Mouse (Mus musculus) liver, embryonic 15.5 days (tissue): ENCODE results near the gene Ryk. TPM values are rescaled to one million over a fixed set of nuclear protein-coding genes. Genes with fewer than 3 reads are reported as not detected.

Experiments
- ATAC-seq: fragments of 200-750 bp; cut with Nextera tagmentation; 2 replicates; pipeline ENCODE4 v1.8.0; 2017; ENCODE audit warnings: moderate number of reproducible peaks, mild to moderate bottlenecking, moderate library complexity; ENCODE audit not compliant: insufficient read depth
- H3K27ac ChIP-seq: fragments of 300-500 bp; sonication (generic); replicated peaks from 2 replicates; pipeline ENCODE4 v1.5.1; 2015; ENCODE audit warnings: mild to moderate bottlenecking, inconsistent platforms
- H3K27me3 ChIP-seq: fragments of 300-500 bp; sonication (generic); 2 replicates; pipeline ENCODE4 v1.6.1; 2015; ENCODE audit warnings: mild to moderate bottlenecking, inconsistent platforms
- H3K36me3 ChIP-seq: fragments of 300-500 bp; sonication (generic); replicated peaks from 2 replicates; pipeline ENCODE4 v1.6.1; 2015; ENCODE audit warnings: moderate library complexity, mild to moderate bottlenecking, inconsistent platforms
- H3K4me1 ChIP-seq: fragments of 300-500 bp; sonication (generic); replicated peaks from 2 replicates; pipeline ENCODE4 v1.6.1; 2015; ENCODE audit warnings: inconsistent platforms
- H3K4me2 ChIP-seq: fragments of 300-500 bp; sonication (generic); 2 replicates; pipeline ENCODE4 v1.6.1; 2015; ENCODE audit warnings: moderate library complexity, mild to moderate bottlenecking, inconsistent platforms
- H3K4me3 ChIP-seq: fragments of 300-500 bp; sonication (generic); replicated peaks from 2 replicates; pipeline ENCODE4 v1.5.1; 2015; ENCODE audit warnings: mild to moderate bottlenecking, inconsistent platforms
- H3K9ac ChIP-seq: fragments of 300-500 bp; sonication (generic); 2 replicates; pipeline ENCODE4 v1.6.1; 2015; ENCODE audit warnings: moderate library complexity, mild to moderate bottlenecking, inconsistent platforms
- H3K9me3 ChIP-seq: fragments of 300-500 bp; sonication (generic); replicated peaks from 2 replicates; pipeline ENCODE4 v1.6.1; 2016; ENCODE audit warnings: inconsistent platforms
- WGBS: fragments of 180-500 bp; shearing (Covaris S2); methylation state at CpG from one replicate; pipeline ENCODE4 v1.1.7; 2015; ENCODE audit warnings: mixed read lengths; ENCODE audit not compliant: insufficient replicate concordance; 5-methylcytosine and 5-hydroxymethylcytosine counted together
- polyA plus RNA-seq: library from polyadenylated mRNA; unstranded; fragments of >200 nt; fragmentation: Nextera tagmentation; extraction: Ambion mirVana; gene quantifications from 2 replicates; pipeline ENCODE4 v1.2.1, GENCODE M21; 2015

Gene Ryk
- polyA plus RNA-seq, 1 experiment from 2014 or later = 3.8 TPM

GRCm38 (mm10) chr9:102834414-102834741 lies 339 bp upstream of the Ryk start:
- H3K4me3 ChIP-seq = peak overlapping the region; percentile 77
- peak; percentile 17; the same call in 1 of the 2 replicates for ATAC-seq
- H3K4me2 ChIP-seq = peak overlapping the region; percentile 81
- no peaks in the 10 kb centered on the region for H3K9me3 ChIP-seq
- WGBS = 14% methylated on average over 10 of the region's 10 CpGs
- H3K36me3 ChIP-seq = no peaks in the 10 kb centered on the region
- peak overlapping the region; percentile 70 for H3K9ac ChIP-seq
- peaks cover 17% of the 10 kb centered on the region for H3K27me3 ChIP-seq
- no peak overlapping the region for H3K27ac ChIP-seq
- peaks cover 26% of the 10 kb centered on the region for H3K4me1 ChIP-seq

- Histone ChIP-seq H3K4me1 (peaks cover 43% of the 10 kb centered on the region), H3K9me3 (no peaks in the 10 kb centered on the region), H3K36me3 (no peaks in the 10 kb centered on the region), H3K27me3 (peaks cover 17% of the 10 kb centered on the region), H3K4me2 (peak overlapping the region; percentile 81), H3K4me3 (peak overlapping the region; percentile 77), H3K9ac (no peak overlapping the region), H3K27ac (no peak overlapping the region)
- ATAC-seq = no peak
- WGBS = 46% methylated on average over 9 of the region's 9 CpGs
These were observed 1.6 kb downstream of the Ryk start for GRCm38 (mm10) chr9:102836279-102836678.

- Histone ChIP-seq H3K9ac (no peak overlapping the region), H3K4me3 (no peak overlapping the region), H3K9me3 (no peaks in the 10 kb centered on the region), H3K27ac (no peak overlapping the region), H3K4me1 (peaks cover 61% of the 10 kb centered on the region), H3K27me3 (no peaks in the 10 kb centered on the region), H3K4me2 (peak overlapping the region; percentile 6; the same call in 1 of the 2 replicates), H3K36me3 (no peaks in the 10 kb centered on the region)
- WGBS = 18% methylated on average over 16 of the region's 16 CpGs
- ATAC-seq = peak; percentile 22; the same call in 1 of the 2 replicates
These were observed 6.4 kb downstream of the Ryk start for GRCm38 (mm10) chr9:102840792-102841778.

GRCm38 (mm10) chr9:102841832-102842231 lies 7.1 kb downstream of the Ryk start:
- ATAC-seq = no peak
- Histone ChIP-seq H3K27ac (no peak overlapping the region), H3K4me3 (no peak overlapping the region), H3K4me2 (no peak overlapping the region), H3K9me3 (no peaks in the 10 kb centered on the region), H3K27me3 (no peaks in the 10 kb centered on the region), H3K4me1 (peaks cover 62% of the 10 kb centered on the region), H3K9ac (no peak overlapping the region), H3K36me3 (no peaks in the 10 kb centered on the region)
- 32% methylated on average over 1 of the region's 1 CpGs for WGBS

- H3K4me1 ChIP-seq = peaks cover 58% of the 10 kb centered on the region
- no peak overlapping the region for H3K27ac ChIP-seq
- no peak overlapping the region for H3K4me3 ChIP-seq
- ATAC-seq = no peak
- no peaks in the 10 kb centered on the region for H3K9me3 ChIP-seq
- H3K27me3 ChIP-seq = no peaks in the 10 kb centered on the region
- no peak overlapping the region for H3K4me2 ChIP-seq
- no peak overlapping the region for H3K9ac ChIP-seq
- WGBS = 61% methylated on average over 8 of the region's 8 CpGs
- no peaks in the 10 kb centered on the region for H3K36me3 ChIP-seq
These were observed 7.8 kb downstream of the Ryk start for GRCm38 (mm10) chr9:102842498-102842897.

- WGBS = 54% methylated on average over 4 of the region's 4 CpGs
- no peaks in the 10 kb centered on the region for H3K9me3 ChIP-seq
- ATAC-seq = no peak
- no peak overlapping the region for H3K4me3 ChIP-seq
- H3K9ac ChIP-seq = no peak overlapping the region
- no peaks in the 10 kb centered on the region for H3K27me3 ChIP-seq
- no peaks in the 10 kb centered on the region for H3K36me3 ChIP-seq
- H3K27ac ChIP-seq = no peak overlapping the region
- H3K4me1 ChIP-seq = peaks cover 60% of the 10 kb centered on the region
- H3K4me2 ChIP-seq = no peak overlapping the region
These were observed 8.9 kb downstream of the Ryk start for GRCm38 (mm10) chr9:102843577-102843976.

GRCm38 (mm10) chr9:102845851-102846250 lies 11.1 kb downstream of the Ryk start:
- Histone ChIP-seq H3K27ac (no peak overlapping the region), H3K4me3 (no peak overlapping the region), H3K36me3 (no peaks in the 10 kb centered on the region), H3K27me3 (no peaks in the 10 kb centered on the region), H3K4me1 (peaks cover 48% of the 10 kb centered on the region), H3K9ac (no peak overlapping the region), H3K4me2 (no peak overlapping the region), H3K9me3 (no peaks in the 10 kb centered on the region)
- ATAC-seq = no peak
- 61% methylated on average over 6 of the region's 6 CpGs for WGBS

- ATAC-seq = no peak
- no peak overlapping the region for H3K27ac ChIP-seq
- no peaks in the 10 kb centered on the region for H3K36me3 ChIP-seq
- H3K27me3 ChIP-seq = no peaks in the 10 kb centered on the region
- no peaks in the 10 kb centered on the region for H3K9me3 ChIP-seq
- no peak overlapping the region for H3K4me2 ChIP-seq
- peaks cover 43% of the 10 kb centered on the region for H3K4me1 ChIP-seq
- 67% methylated on average over 5 of the region's 5 CpGs for WGBS
- H3K9ac ChIP-seq = no peak overlapping the region
- no peak overlapping the region for H3K4me3 ChIP-seq
These were observed 11.6 kb downstream of the Ryk start for GRCm38 (mm10) chr9:102846348-102846747.

- Histone ChIP-seq H3K27me3 (no peaks in the 10 kb centered on the region), H3K4me1 (peaks cover 3% of the 10 kb centered on the region; the same call in 1 of the 2 replicates), H3K27ac (no peak overlapping the region), H3K36me3 (no peaks in the 10 kb centered on the region), H3K4me3 (no peak overlapping the region), H3K9me3 (no peaks in the 10 kb centered on the region), H3K4me2 (no peak overlapping the region), H3K9ac (no peak overlapping the region)
- no peak for ATAC-seq
- 58% methylated on average over 13 of the region's 13 CpGs for WGBS
These were observed 17.6 kb downstream of the Ryk start for GRCm38 (mm10) chr9:102852076-102853022.

- H3K4me2 ChIP-seq = no peak overlapping the region
- ATAC-seq = no peak
- H3K4me3 ChIP-seq = no peak overlapping the region
- no peaks in the 10 kb centered on the region for H3K9me3 ChIP-seq
- no peak overlapping the region for H3K27ac ChIP-seq
- H3K36me3 ChIP-seq = no peaks in the 10 kb centered on the region
- H3K9ac ChIP-seq = no peak overlapping the region
- no peaks in the 10 kb centered on the region for H3K27me3 ChIP-seq
- peaks cover 27% of the 10 kb centered on the region for H3K4me1 ChIP-seq
- WGBS = 78% methylated on average over 2 of the region's 2 CpGs
These were observed 23.1 kb downstream of the Ryk start for GRCm38 (mm10) chr9:102857856-102858255.

GRCm38 (mm10) chr9:102858283-102858682 lies 23.6 kb downstream of the Ryk start:
- Histone ChIP-seq H3K27ac (no peak overlapping the region), H3K4me3 (no peak overlapping the region), H3K4me2 (no peak overlapping the region), H3K36me3 (no peaks in the 10 kb centered on the region), H3K4me1 (peaks cover 27% of the 10 kb centered on the region), H3K9me3 (no peaks in the 10 kb centered on the region), H3K9ac (no peak overlapping the region), H3K27me3 (no peaks in the 10 kb centered on the region)
- 69% methylated on average over 5 of the region's 5 CpGs for WGBS
- ATAC-seq = no peak
